Mouse (Mus musculus) MN1 (cell line): Measurements from ENCODE around the gene Prorsd1.

ENCODE experiments used
- DNase-seq: peaks from one replicate; pipeline ENCODE4 v3.0.0-alpha.2; 2016; ENCODE audit warnings: low spot score

Prorsd1 gene

GRCm38 (mm10) chr11:29503948-29504893, 10.6 kb downstream of the Prorsd1 start:
- DNase-seq: no peak

GRCm38 (mm10) chr11:29496962-29497361, 17.9 kb downstream of the Prorsd1 start:
- no peak for DNase-seq

- DNase-seq: no peak
Observed at GRCm38 (mm10) chr11:29493135-29493534, 21.7 kb downstream of the Prorsd1 start.

- no peak for DNase-seq
Observed at GRCm38 (mm10) chr11:29474676-29475075, 40.2 kb downstream of the Prorsd1 start.
